Mouse (Mus musculus) CH12.LX (cell line): ENCODE measurements around the gene Olfr263.

Experiments
- CHD1 ChIP-seq: IDR thresholded peaks from 2 replicates; pipeline ENCODE4 v1.6.1; 2012; ENCODE audit warnings: low read depth, low read length, improper control_type of control experiment, inconsistent platforms
- CTCF ChIP-seq, 2 experiments: IDR thresholded peaks in 1 of 2; conservative IDR thresholded peaks in 1 of 2; 2 replicates each; pipeline ENCODE4 v1.5.1; 2011 to 2012; ENCODE audit warnings: low read depth in 2 of 2, low read length in 2 of 2, improper control_type of control experiment in 1 of 2, inconsistent platforms in 1 of 2, mild to moderate bottlenecking in 1 of 2, moderate library complexity in 1 of 2
- ELF1 ChIP-seq: IDR thresholded peaks from 2 replicates; pipeline ENCODE4 v1.6.1; 2014; ENCODE audit warnings: low read depth, mild to moderate bottlenecking, inconsistent platforms, low read length, improper control_type of control experiment
- EP300 ChIP-seq: IDR thresholded peaks from 2 replicates; pipeline ENCODE4 v1.6.1; 2011; ENCODE audit warnings: low read length, improper control_type of control experiment
- ETS1 ChIP-seq: conservative IDR thresholded peaks from 2 replicates; pipeline ENCODE4 v1.6.1; 2012; ENCODE audit warnings: low read depth, mild to moderate bottlenecking, inconsistent platforms, low read length, improper control_type of control experiment, moderate library complexity
- IRF4 ChIP-seq: IDR thresholded peaks from 2 replicates; pipeline ENCODE4 v1.6.1; 2014; ENCODE audit warnings: low read depth, mild to moderate bottlenecking, inconsistent platforms, low read length, improper control_type of control experiment
- MAFK ChIP-seq: IDR thresholded peaks from 2 replicates; pipeline ENCODE4 v1.6.1; 2011; ENCODE audit warnings: low read length, improper control_type of control experiment; ENCODE audit not compliant: insufficient replicate concordance
- MAZ ChIP-seq: IDR thresholded peaks from 2 replicates; pipeline ENCODE4 v1.6.1; 2012; ENCODE audit warnings: low read depth, mild to moderate bottlenecking, inconsistent platforms, low read length, improper control_type of control experiment, moderate library complexity
- NELFE ChIP-seq: IDR thresholded peaks from 2 replicates; pipeline ENCODE4 v1.6.1; 2011; ENCODE audit warnings: low read depth, low read length, improper control_type of control experiment
- POLR2A ChIP-seq: IDR thresholded peaks from 2 replicates; pipeline ENCODE4 v1.6.1; 2011; ENCODE audit warnings: low read depth, mild to moderate bottlenecking, improper control_type of control experiment, low read length
- SIN3A ChIP-seq: IDR thresholded peaks from 2 replicates; pipeline ENCODE4 v1.6.1; 2012; ENCODE audit warnings: low read length, improper control_type of control experiment, inconsistent platforms
- USF1 ChIP-seq: IDR thresholded peaks from 2 replicates; pipeline ENCODE4 v1.6.1; 2014; ENCODE audit warnings: low read depth, mild to moderate bottlenecking, inconsistent platforms, low read length, improper control_type of control experiment
- USF2 ChIP-seq: conservative IDR thresholded peaks from 2 replicates; pipeline ENCODE4 v1.6.1; 2011; ENCODE audit warnings: low read depth, low read length, improper control_type of control experiment
- ZC3H11A ChIP-seq: IDR thresholded peaks from 2 replicates; pipeline ENCODE4 v1.6.1; 2012; ENCODE audit warnings: low read depth, mild to moderate bottlenecking, inconsistent platforms, low read length, improper control_type of control experiment

DNA sequence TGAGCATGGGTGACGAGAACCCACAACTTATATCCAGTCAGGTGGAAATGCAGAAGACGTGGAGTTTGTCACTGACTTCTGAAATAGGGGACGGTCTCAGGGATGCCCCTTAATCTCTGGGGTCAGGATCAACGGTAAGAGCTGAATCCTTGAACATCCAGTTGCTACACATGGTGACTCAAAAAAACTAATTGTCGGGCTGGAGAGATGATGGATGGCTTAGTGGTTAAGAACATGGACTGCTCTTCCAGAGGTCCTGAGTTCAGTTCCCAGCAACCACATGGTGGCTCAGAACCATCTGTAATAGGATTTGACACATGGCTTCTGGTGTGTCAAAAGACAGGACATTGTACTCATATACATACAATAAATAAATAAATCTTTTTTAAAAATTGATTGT, 26.4 kb downstream of the Olfr263 start:
- TF ChIP-seq USF2 (no peak), ELF1 (no peak), CTCF (conservative IDR thresholded peaks at IDR 0.05 in 1 of 2, IDR thresholded peaks at IDR 0.05 in 1 of 2; ENCODE audit: low read depth in 2 of 2, low read length in 2 of 2) (no peak), POLR2A (no peak), EP300 (no peak), USF1 (no peak), CHD1 (no peak), MAFK (no peak), ETS1 (no peak), NELFE (no peak), SIN3A (no peak), IRF4 (no peak), ZC3H11A (no peak), MAZ (no peak)
